Mouse (Mus musculus) WW6 (cell line): ENCODE measurements around the gene Vmn2r115.
"Not testable (repeated sequence)": the region's sequence is repeated elsewhere in the genome, so short reads cannot be mapped to it uniquely, and the experiment has no call there.

Experiments
- DNase-seq: peaks from one replicate; pipeline ENCODE4 v3.0.0-alpha.2; 2013; ENCODE audit warnings: low read depth, low spot score

Gene Vmn2r115

GRCm38 (mm10) chr17:23343441-23343840 lies at the start of gene Vmn2r115:
Vmn2r115 (plus strand) TSS chr17:23343741.
- DNase-seq, result not testable (repeated sequence)

- not testable (repeated sequence) for DNase-seq
These were observed 31.1 kb upstream of the Vmn2r115 start, which contains the start of gene Vmn2r114 for GRCm38 (mm10) chr17:23312437-23312836. Vmn2r114 (minus strand) TSS chr17:23312537.

GRCm38 (mm10) chr17:23330657-23331056 lies 12.9 kb upstream of the Vmn2r115 start:
- DNase-seq, result no peak

- no peak for DNase-seq
These were observed 8.1 kb downstream of the Vmn2r115 start for GRCm38 (mm10) chr17:23351644-23352043.

- not testable (repeated sequence) for DNase-seq
These were observed 40.8 kb downstream of the Vmn2r115 start, which contains the start of gene Vmn2r116 for GRCm38 (mm10) chr17:23384304-23384703. Vmn2r116 (plus strand) TSS chr17:23384604.
